Mouse (Mus musculus) common myeloid progenitor, adult 5-6 weeks (primary cell): ENCODE results near the gene Mastl. TPM values are rescaled to one million over a fixed set of nuclear protein-coding genes. Genes with fewer than 3 reads are reported as not detected.

Experiments
- ATAC-seq: replicated peaks from 2 replicates; pipeline ENCODE4 v1.8.0; 2016; ENCODE audit warnings: low read depth, mild to moderate bottlenecking, moderate TSS enrichment, inconsistent platforms; ENCODE audit not compliant: poor library complexity, severe bottlenecking
- total RNA-seq: library from RNA; stranded (forward); fragments of 200-1000, 187-1606 nt; gene quantifications from 2 replicates; pipeline ENCODE4 v1.2.3, GENCODE M21; 2017

Gene Mastl
- total RNA-seq, 1 experiment from 2014 or later = 12.3 TPM

GRCm38 (mm10) chr2:23067552-23068369, 88.1 kb downstream of the Mastl start, which contains the start of gene Acbd5:
Gene Acbd5, plus strand, starts transcription at chr2:23068167.
- peak; percentile 88 for ATAC-seq

Other genes starting within 250 kb of the Mastl start
- 106 and 124 TPM in 2 replicates for gene Abi1, start 115.8 kb downstream of the Mastl start, total RNA-seq
- gene Acbd5, start 87.9 kb downstream of the Mastl start, total RNA-seq = 29.0 and 29.1 TPM in 2 replicates
- 99.5 and 128 TPM in 2 replicates for gene Yme1l1, start 345 bp upstream of the Mastl start, total RNA-seq
- gene 4931423N10Rik, start 51.5 kb upstream of the Mastl start, total RNA-seq = not detected in 2 replicates
- gene Nxph2, start 165.2 kb upstream of the Mastl start, total RNA-seq = not detected in 2 replicates